Mouse (Mus musculus) myocyte (in vitro differentiated cells): ENCODE results near the gene Ppp1cb.

Source experiments
- E2F4 ChIP-seq: IDR thresholded peaks from one replicate; pipeline ENCODE4 v1.6.1; 2011; ENCODE audit warnings: mild to moderate bottlenecking, control low read depth, moderate library complexity; ENCODE audit not compliant: insufficient read depth
- MAX ChIP-seq: IDR thresholded peaks from one replicate; pipeline ENCODE4 v1.6.1; 2011; ENCODE audit warnings: low read depth, mild to moderate bottlenecking, control low read depth
- MYOD1 ChIP-seq, 3 experiments: IDR thresholded peaks; one replicate each; pipeline ENCODE4 v1.6.1; 2011; ENCODE audit warnings: control low read depth in 2 of 3, low read depth in 2 of 3, mild to moderate bottlenecking in 2 of 3, moderate library complexity in 1 of 3; ENCODE audit not compliant: insufficient read length in 2 of 3, control insufficient read depth in 1 of 3
- POLR2A ChIP-seq: IDR thresholded peaks from one replicate; pipeline ENCODE4 v1.6.1; 2011; ENCODE audit warnings: low read depth, mild to moderate bottlenecking, control low read depth, moderate library complexity; ENCODE audit not compliant: insufficient read length

DNA sequence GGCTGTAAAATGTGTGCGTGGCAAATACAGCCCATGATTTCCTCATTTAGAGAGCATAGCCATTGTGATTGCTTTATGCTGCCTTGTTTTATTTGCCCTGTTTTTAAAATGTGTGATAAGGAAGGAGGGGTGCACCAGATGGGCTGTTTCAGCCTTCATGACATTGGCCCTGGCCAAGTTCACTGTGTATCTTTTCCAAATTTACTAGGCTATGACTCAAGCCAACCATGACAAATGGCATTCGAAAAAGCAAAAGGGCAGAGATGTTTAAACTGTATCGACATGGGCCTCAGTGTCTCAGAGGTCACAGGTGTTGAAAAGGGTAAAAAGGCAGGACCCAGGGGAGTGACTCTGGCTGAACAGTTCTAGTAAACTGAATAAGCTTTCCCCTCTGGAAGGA, 17.3 kb upstream of the Ppp1cb start:
- TF ChIP-seq MAX (no peak), POLR2A (no peak), E2F4 (no peak), MYOD1 (IDR thresholded peaks at IDR 0.05; ENCODE audit: control insufficient read depth in 1 of 3, insufficient read length in 2 of 3, low read depth in 2 of 3) (no peak)
